Mouse (Mus musculus): ENCODE measurements at regions not wholly inside any gene's neighbourhood (a gene's known extent, or its start where the extent isn't known, plus 50 kb on each side); places are given as distances from the start of the nearest gene placed in this dataset.

DNA sequence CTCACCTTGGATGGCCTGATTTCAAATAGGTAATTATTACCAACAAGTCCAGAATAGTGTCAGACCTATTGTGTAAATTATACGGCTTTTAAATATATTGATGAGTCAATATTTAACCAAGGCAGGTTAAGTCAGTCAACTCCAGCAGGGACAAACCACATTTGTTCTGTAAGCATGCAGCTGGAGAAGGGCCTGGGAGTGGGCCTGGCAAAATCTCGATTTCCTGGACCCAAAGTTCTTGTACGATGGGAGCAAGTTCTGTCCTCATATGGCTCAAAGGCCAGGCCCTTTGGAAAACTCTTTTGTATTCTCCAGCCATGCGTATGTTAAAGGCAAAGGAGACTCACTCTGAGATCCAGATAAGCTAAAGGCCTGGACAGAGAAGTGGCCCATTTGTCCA lies 383.2 kb upstream of the Slc30a5 start:
- no peak overlapping the region for H3K9ac ChIP-seq
- no peak overlapping the region for H3K4me3 ChIP-seq (replicated peaks; ENCODE audit: low read length)
- H3K27me3 ChIP-seq (ENCODE audit: control insufficient read depth, insufficient read depth, low read length): no peaks in the 10 kb centered on the region
- ATAC-seq (ENCODE audit: low FRiP score) (no peak), DNase-seq (ENCODE audit: low spot score) (no peak)
- peaks cover 24% of the 10 kb centered on the region for H3K4me1 ChIP-seq (replicated peaks; ENCODE audit: control insufficient read depth, insufficient read depth, low read length)
- no peaks in the 10 kb centered on the region for H3K9me3 ChIP-seq (ENCODE audit: control insufficient read depth, low read length)
- H3K36me3 ChIP-seq (replicated peaks; ENCODE audit: control insufficient read depth, insufficient read depth): no peaks in the 10 kb centered on the region
- no peak overlapping the region for H3K4me2 ChIP-seq (replicated peaks)
- H3K27ac ChIP-seq: no peak overlapping the region
- 76% methylated on average over 4 of the region's 4 CpGs for WGBS

DNA sequence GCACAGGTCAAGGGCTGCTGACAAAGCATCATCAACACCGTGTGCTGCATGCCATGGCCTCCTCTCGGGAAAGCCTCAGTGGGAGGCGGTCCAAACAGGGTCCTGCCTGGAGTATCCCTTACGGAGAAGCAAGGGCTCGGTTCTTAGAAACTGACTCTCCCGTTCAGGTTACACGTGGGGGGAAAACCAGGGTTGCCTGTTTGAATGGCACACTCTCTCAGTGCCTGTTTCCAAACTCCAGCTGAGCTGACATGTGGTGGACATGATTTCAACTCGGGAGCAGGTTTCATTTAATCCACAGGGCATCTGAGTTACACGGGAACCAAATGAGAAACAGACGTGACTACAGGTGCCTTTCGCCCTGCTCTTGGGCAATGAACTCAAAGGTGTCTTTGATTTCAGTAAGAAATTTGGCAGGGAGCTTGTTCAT lies 382.6 kb upstream of the Slc30a5 start:
- H3K9ac ChIP-seq: no peak overlapping the region
- DNase-seq (ENCODE audit: low spot score) (no peak), ATAC-seq (ENCODE audit: low FRiP score) (no peak)
- H3K4me2 ChIP-seq (replicated peaks): no peak overlapping the region
- H3K4me1 ChIP-seq (replicated peaks; ENCODE audit: control insufficient read depth, insufficient read depth, low read length): peaks cover 24% of the 10 kb centered on the region
- no peaks in the 10 kb centered on the region for H3K27me3 ChIP-seq (ENCODE audit: control insufficient read depth, insufficient read depth, low read length)
- H3K27ac ChIP-seq: no peak overlapping the region
- 46% methylated on average over 11 of the region's 11 CpGs for WGBS
- H3K9me3 ChIP-seq (ENCODE audit: control insufficient read depth, low read length): no peaks in the 10 kb centered on the region
- H3K4me3 ChIP-seq (replicated peaks; ENCODE audit: low read length): no peak overlapping the region
- no peaks in the 10 kb centered on the region for H3K36me3 ChIP-seq (replicated peaks; ENCODE audit: control insufficient read depth, insufficient read depth)

DNA sequence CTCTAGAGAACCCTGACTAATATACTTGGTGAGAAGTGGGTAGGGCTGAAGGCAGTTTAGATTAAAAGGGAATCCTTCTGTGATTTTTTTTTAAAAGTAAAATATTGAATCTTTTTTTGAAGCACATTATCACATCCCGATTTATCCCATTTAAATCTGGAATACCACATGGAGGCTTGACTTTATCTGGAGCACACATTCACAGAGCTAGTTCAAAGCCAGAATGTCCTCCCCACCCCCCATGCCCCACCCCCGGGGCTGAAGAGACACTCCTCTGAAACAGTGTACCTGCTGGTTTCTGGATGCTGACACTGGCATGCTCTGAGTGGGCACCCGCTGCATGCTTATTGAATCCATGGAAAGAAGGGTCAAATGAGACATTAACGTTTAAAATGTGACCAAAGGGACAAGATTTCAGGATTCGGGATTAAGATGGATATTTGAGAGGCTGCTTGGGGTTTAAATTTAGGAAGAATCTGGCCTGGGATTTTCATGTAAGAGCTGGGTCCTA lies 382.0 kb upstream of the Slc30a5 start:
- Histone ChIP-seq H3K9me3 (ENCODE audit: control insufficient read depth, low read length) (no peaks in the 10 kb centered on the region), H3K9ac (no peak overlapping the region), H3K36me3 (replicated peaks; ENCODE audit: control insufficient read depth, insufficient read depth) (no peaks in the 10 kb centered on the region), H3K4me1 (replicated peaks; ENCODE audit: control insufficient read depth, insufficient read depth, low read length) (peaks cover 24% of the 10 kb centered on the region), H3K27me3 (ENCODE audit: control insufficient read depth, insufficient read depth, low read length) (no peaks in the 10 kb centered on the region), H3K4me3 (replicated peaks; ENCODE audit: low read length) (no peak overlapping the region), H3K4me2 (replicated peaks) (no peak overlapping the region), H3K27ac (no peak overlapping the region)
- WGBS: 70% methylated on average over 5 of the region's 5 CpGs
- no peak for ATAC-seq (ENCODE audit: low FRiP score)
- no peak for DNase-seq (ENCODE audit: low spot score)

DNA sequence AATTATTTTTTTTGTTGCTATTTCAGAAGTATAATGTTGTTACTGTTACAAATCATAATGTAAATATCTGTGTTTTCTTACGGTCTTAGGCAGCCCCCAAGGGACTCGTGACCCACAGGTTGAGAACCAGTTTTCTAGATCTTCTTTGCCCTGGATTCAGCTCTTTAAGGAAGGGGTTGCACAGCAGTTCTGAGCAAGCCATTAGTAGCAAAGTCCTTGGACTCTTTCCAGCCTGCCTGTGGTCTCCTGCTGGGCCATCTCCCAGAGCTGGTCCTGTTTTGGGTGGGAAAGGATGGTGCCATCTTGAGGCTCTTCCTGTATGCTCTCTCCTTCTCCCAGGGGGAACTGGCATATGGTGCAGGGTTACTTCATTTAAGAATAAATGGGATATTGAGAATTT lies 380.9 kb upstream of the Slc30a5 start:
- no peak overlapping the region for H3K9ac ChIP-seq
- WGBS: 74% methylated on average over 2 of the region's 2 CpGs
- H3K4me1 ChIP-seq (replicated peaks; ENCODE audit: control insufficient read depth, insufficient read depth, low read length): peaks cover 24% of the 10 kb centered on the region
- H3K36me3 ChIP-seq (replicated peaks; ENCODE audit: control insufficient read depth, insufficient read depth): no peaks in the 10 kb centered on the region
- H3K27ac ChIP-seq: no peak overlapping the region
- H3K4me3 ChIP-seq (replicated peaks; ENCODE audit: low read length): no peak overlapping the region
- ATAC-seq (ENCODE audit: low FRiP score) (no peak), DNase-seq (ENCODE audit: low spot score) (no peak)
- no peak overlapping the region for H3K4me2 ChIP-seq (replicated peaks)
- no peaks in the 10 kb centered on the region for H3K27me3 ChIP-seq (ENCODE audit: control insufficient read depth, insufficient read depth, low read length)
- H3K9me3 ChIP-seq (ENCODE audit: control insufficient read depth, low read length): no peaks in the 10 kb centered on the region

DNA sequence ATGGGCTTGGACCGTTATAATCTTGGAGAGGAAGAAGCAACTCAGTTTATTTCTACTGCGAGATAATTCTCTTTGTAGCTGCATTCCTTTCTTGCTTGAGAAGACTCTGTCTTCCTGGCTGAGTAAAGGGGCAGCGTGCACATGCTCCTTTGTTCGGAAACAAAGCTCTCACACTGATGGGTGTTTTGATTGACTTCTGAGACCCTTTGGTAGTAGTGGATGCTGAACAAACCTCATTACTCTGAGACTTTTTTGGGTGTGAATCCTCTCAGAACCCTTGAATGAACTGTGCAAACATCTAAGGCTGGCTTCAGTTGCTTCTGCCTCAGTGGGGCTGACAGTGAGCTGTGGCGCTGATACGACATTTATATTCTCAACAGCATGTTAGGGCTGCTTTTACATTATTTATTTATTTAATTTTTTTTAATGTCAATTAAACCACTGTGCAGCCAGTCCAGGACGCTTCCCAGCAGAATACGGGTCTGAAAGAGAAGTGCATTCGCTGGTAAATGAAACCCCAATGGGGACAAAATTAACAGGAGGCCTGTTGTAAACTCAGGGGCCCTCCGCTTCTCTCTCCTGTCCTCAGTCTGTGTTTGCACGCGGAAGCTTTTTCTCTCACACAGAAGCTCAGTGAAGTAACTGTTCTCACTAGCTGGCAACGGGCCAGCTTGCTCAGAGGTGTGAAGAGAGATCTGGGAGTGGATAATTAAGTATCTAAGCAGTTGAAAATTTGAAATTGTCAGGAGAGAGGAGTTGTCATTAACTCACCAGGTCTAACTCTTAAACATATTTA lies 380.1 kb upstream of the Slc30a5 start:
- Histone ChIP-seq H3K4me3 (replicated peaks; ENCODE audit: low read length) (no peak overlapping the region), H3K4me1 (replicated peaks; ENCODE audit: control insufficient read depth, insufficient read depth, low read length) (peaks cover 24% of the 10 kb centered on the region), H3K36me3 (replicated peaks; ENCODE audit: control insufficient read depth, insufficient read depth) (no peaks in the 10 kb centered on the region), H3K9me3 (ENCODE audit: control insufficient read depth, low read length) (no peaks in the 10 kb centered on the region), H3K27me3 (ENCODE audit: control insufficient read depth, insufficient read depth, low read length) (no peaks in the 10 kb centered on the region), H3K4me2 (replicated peaks) (no peak overlapping the region), H3K9ac (no peak overlapping the region), H3K27ac (no peak overlapping the region)
- DNase-seq (ENCODE audit: low spot score) (peak; percentile 73), ATAC-seq (ENCODE audit: low FRiP score) (peak; percentile 70; the same call in 1 of the 2 replicates)
- 30% methylated on average over 13 of the region's 13 CpGs for WGBS

DNA sequence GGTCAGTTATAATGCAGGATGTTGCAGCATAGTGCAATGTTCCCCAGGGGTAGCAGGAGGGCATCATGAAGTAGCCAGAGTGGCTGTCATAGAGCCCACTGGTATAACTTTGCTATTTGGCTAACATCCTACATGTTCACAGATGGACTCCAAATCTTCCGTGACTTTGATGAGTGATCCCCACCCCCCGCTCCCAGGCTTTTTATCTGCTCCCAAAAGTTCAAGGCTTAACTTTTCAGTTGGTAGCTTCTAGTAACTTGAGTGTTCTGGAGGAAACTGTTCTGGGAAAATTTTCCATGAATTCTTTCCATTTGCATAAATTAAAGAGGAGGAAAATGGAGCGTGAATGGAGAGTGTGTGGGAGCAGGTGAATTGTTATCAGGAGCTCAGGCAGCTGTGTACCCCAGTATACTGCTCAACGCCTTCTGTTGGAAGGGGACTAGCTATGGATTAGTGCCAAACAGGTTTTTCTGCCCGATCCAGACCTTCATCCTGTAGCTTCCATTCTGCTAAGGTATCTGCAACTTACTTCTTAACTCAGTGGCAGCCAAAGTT lies 379.2 kb upstream of the Slc30a5 start:
- no peaks in the 10 kb centered on the region for H3K27me3 ChIP-seq (ENCODE audit: control insufficient read depth, insufficient read depth, low read length)
- H3K36me3 ChIP-seq (replicated peaks; ENCODE audit: control insufficient read depth, insufficient read depth): no peaks in the 10 kb centered on the region
- H3K9ac ChIP-seq: no peak overlapping the region
- H3K9me3 ChIP-seq (ENCODE audit: control insufficient read depth, low read length): no peaks in the 10 kb centered on the region
- DNase-seq (ENCODE audit: low spot score) (no peak), ATAC-seq (ENCODE audit: low FRiP score) (no peak)
- WGBS: 69% methylated on average over 5 of the region's 5 CpGs
- H3K4me3 ChIP-seq (replicated peaks; ENCODE audit: low read length): no peak overlapping the region
- no peak overlapping the region for H3K4me2 ChIP-seq (replicated peaks)
- H3K4me1 ChIP-seq (replicated peaks; ENCODE audit: control insufficient read depth, insufficient read depth, low read length): peaks cover 24% of the 10 kb centered on the region
- no peak overlapping the region for H3K27ac ChIP-seq

DNA sequence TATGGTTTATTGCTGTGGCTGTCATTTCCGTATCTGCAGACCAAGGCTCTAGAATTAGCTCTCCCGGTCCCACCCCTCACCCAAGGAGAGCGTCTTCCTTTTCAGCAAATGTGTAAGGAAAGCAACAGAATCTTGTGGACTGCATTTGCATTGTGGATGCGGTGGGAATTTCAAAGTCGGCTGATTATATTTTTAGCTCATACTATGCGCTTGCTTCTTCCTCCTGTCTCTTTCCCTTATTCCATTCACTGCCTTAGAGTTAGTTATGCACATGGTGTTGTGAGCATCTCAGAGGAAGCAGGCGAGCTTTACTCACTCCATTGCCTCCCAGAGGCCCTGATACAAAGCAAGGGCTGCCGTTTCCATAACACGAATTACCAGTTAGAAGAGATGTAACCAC lies 375.6 kb upstream of the Slc30a5 start:
- H3K4me2 ChIP-seq (replicated peaks): no peak overlapping the region
- H3K27ac ChIP-seq: no peak overlapping the region
- no peak overlapping the region for H3K4me3 ChIP-seq (replicated peaks; ENCODE audit: low read length)
- H3K27me3 ChIP-seq (ENCODE audit: control insufficient read depth, insufficient read depth, low read length): no peaks in the 10 kb centered on the region
- DNase-seq (ENCODE audit: low spot score) (no peak), ATAC-seq (ENCODE audit: low FRiP score) (no peak)
- no peak overlapping the region for H3K9ac ChIP-seq
- no peaks in the 10 kb centered on the region for H3K9me3 ChIP-seq (ENCODE audit: control insufficient read depth, low read length)
- 91% methylated on average over 9 of the region's 9 CpGs for WGBS
- H3K4me1 ChIP-seq (replicated peaks; ENCODE audit: control insufficient read depth, insufficient read depth, low read length): peaks cover 10% of the 10 kb centered on the region
- H3K36me3 ChIP-seq (replicated peaks; ENCODE audit: control insufficient read depth, insufficient read depth): no peaks in the 10 kb centered on the region

DNA sequence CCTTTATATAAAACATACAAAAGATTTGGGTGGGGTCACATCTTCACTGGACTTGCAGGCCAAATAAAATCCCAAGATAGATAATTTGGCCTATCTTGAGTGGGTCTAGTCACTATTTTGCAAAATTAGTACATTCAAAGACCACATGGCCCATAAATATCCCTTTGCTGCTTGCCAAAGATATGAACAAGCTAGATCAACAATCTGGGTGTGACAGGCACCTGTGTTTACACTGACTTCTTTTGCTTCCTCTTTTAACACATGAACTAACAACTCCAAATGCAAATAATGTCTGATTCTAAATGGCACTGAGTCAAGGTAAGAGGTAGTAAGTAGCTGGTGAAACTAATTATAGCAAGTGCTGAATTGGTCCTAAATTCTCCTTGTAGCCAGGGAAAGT lies 370.2 kb upstream of the Slc30a5 start:
- H3K9ac ChIP-seq: no peak overlapping the region
- DNase-seq (ENCODE audit: low spot score): no peak
- no peak for ATAC-seq (ENCODE audit: low FRiP score)
- H3K4me2 ChIP-seq (replicated peaks): no peak overlapping the region
- H3K27me3 ChIP-seq (ENCODE audit: control insufficient read depth, insufficient read depth, low read length): no peaks in the 10 kb centered on the region
- no peak overlapping the region for H3K27ac ChIP-seq
- no peak overlapping the region for H3K4me3 ChIP-seq (replicated peaks; ENCODE audit: low read length)
- no peaks in the 10 kb centered on the region for H3K9me3 ChIP-seq (ENCODE audit: control insufficient read depth, low read length)
- 0 out of 2 replicates have a peak, but pooled peaks cover 4% of the 10 kb centered on the region for H3K4me1 ChIP-seq (replicated peaks; ENCODE audit: control insufficient read depth, insufficient read depth, low read length)
- no peaks in the 10 kb centered on the region for H3K36me3 ChIP-seq (replicated peaks; ENCODE audit: control insufficient read depth, insufficient read depth)

DNA sequence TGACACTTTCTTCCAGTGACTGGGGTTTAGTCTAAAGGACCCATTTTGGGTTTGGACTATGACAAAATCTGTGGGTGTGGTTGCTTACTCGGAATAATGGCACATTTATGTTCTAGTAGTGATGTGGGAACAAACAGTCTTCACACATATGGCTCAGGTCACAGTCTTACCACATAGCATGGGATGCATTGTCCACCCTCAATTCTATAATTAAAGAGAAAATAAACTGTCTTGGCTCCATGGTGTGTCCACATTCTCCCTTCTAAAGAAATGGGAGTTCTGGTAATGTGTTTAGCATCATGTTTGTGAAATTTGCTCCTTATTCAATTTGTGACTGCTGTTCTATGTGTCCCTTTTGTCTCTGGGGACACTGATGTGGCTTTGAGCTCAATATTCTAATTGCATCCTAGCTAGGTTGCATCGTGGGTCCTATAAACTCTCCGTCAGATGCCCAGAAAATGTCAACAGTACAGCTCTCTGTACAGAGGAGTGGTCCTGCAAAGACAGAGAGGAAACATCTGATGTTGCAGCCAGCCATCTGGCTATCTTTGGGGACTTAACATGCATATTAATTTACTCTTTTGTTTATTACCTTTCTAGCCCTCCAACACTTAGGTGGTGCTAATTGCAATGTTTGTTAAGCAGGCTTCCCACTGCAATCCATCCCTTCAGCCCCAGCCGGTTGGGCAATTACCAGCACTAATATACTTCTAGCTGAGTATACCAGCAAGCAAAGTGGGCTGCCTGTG lies 369.5 kb upstream of the Slc30a5 start:
- Histone ChIP-seq H3K27ac (peak overlapping the region; percentile 33; the same call in 1 of the 2 replicates), H3K9me3 (ENCODE audit: control insufficient read depth, low read length) (no peaks in the 10 kb centered on the region), H3K4me1 (replicated peaks; ENCODE audit: control insufficient read depth, insufficient read depth, low read length) (0 out of 2 replicates have a peak, but pooled peaks cover 4% of the 10 kb centered on the region), H3K27me3 (ENCODE audit: control insufficient read depth, insufficient read depth, low read length) (no peaks in the 10 kb centered on the region), H3K4me2 (replicated peaks) (no peak overlapping the region), H3K4me3 (replicated peaks; ENCODE audit: low read length) (no peak overlapping the region), H3K36me3 (replicated peaks; ENCODE audit: control insufficient read depth, insufficient read depth) (no peaks in the 10 kb centered on the region), H3K9ac (no peak overlapping the region)
- ATAC-seq (ENCODE audit: low FRiP score) (peak; percentile 78), DNase-seq (ENCODE audit: low spot score) (no peak)
- 38% methylated on average over 4 of the region's 4 CpGs for WGBS
